Mouse (Mus musculus) forebrain, embryonic 11.5 days (tissue): Measurements from ENCODE around the gene Olfr785. TPM values are rescaled to one million over a fixed set of nuclear protein-coding genes. Genes with fewer than 3 reads are reported as not detected.
"Not testable (repeated sequence)": the region's sequence is repeated elsewhere in the genome, so short reads cannot be mapped to it uniquely, and the experiment has no call there.

ENCODE experiments used
- ATAC-seq: fragments of 200-750 bp; cut with Nextera tagmentation; replicated peaks from 2 replicates; pipeline ENCODE4 v1.8.0; 2017; ENCODE audit warnings: moderate TSS enrichment; ENCODE audit not compliant: low FRiP score
- DNase-seq: peaks from one replicate; pipeline ENCODE4 v3.0.0-alpha.2; 2017; ENCODE audit warnings: low spot score
- H3K27ac ChIP-seq: fragments of 300-500 bp; sonication (generic); 2 replicates; pipeline ENCODE4 v1.5.1; 2014; ENCODE audit warnings: low read depth, low read length
- H3K27me3 ChIP-seq: fragments of 300-500 bp; sonication (generic); 2 replicates; pipeline ENCODE4 v1.6.1; 2014; ENCODE audit warnings: mild to moderate bottlenecking, low read length, mixed read lengths; ENCODE audit not compliant: control insufficient read depth, insufficient read depth
- H3K36me3 ChIP-seq: fragments of 300-500 bp; sonication (generic); 2 replicates; pipeline ENCODE4 v1.6.1; 2014; ENCODE audit warnings: mild to moderate bottlenecking, low read length, moderate library complexity, mixed read lengths; ENCODE audit not compliant: control insufficient read depth, insufficient read depth
- H3K4me1 ChIP-seq: fragments of 300-500 bp; sonication (generic); replicated peaks from 2 replicates; pipeline ENCODE4 v1.6.1; 2014; ENCODE audit warnings: low read length, mixed read lengths; ENCODE audit not compliant: control insufficient read depth, insufficient read depth
- H3K4me2 ChIP-seq: fragments of 300-500 bp; sonication (generic); 2 replicates; pipeline ENCODE4 v1.6.1; 2014; ENCODE audit warnings: low read depth, mild to moderate bottlenecking, low read length, moderate library complexity, mixed read lengths; ENCODE audit not compliant: severe bottlenecking
- H3K4me3 ChIP-seq: fragments of 300-500 bp; sonication (generic); 2 replicates; pipeline ENCODE4 v1.5.1; 2014; ENCODE audit warnings: low read depth, low read length
- H3K9ac ChIP-seq: fragments of 300-500 bp; sonication (generic); 2 replicates; pipeline ENCODE4 v1.6.1; 2014; ENCODE audit warnings: low read length
- H3K9me3 ChIP-seq: fragments of 300-500 bp; sonication (generic); 2 replicates; pipeline ENCODE4 v1.6.1; 2016; ENCODE audit warnings: low read length, mixed read lengths; ENCODE audit not compliant: control insufficient read depth
- WGBS: fragments of 180-500 bp; shearing (Covaris S2); extraction: QIAGEN DNeasy Blood & Tissue Kit; methylation state at CpG from one replicate; pipeline ENCODE4 v1.1.7; 2014; 5-methylcytosine and 5-hydroxymethylcytosine counted together
- polyA plus RNA-seq: library from polyadenylated mRNA; unstranded; fragments of >200 nt; fragmentation: Nextera tagmentation; extraction: Ambion mirVana; gene quantifications from 2 replicates; pipeline ENCODE4 v1.2.1, GENCODE M21; 2014

Gene Olfr785
- not detected in 2 replicates for polyA plus RNA-seq

- Histone ChIP-seq H3K27me3 (no peaks in the 10 kb centered on the region), H3K27ac (no peak within 1 kb of the TSS), H3K4me1 (no peaks in the 10 kb centered on the region), H3K36me3 (no peaks in the 10 kb centered on the region), H3K9ac (no peak within 1 kb of the TSS), H3K4me3 (no peak within 1 kb of the TSS), H3K4me2 (no peak within 1 kb of the TSS), H3K9me3 (no peaks in the 10 kb centered on the region)
- DNase-seq (no peak), ATAC-seq (no peak)
- 79% methylated on average over 2 of the region's 2 CpGs for WGBS
Observed at GRCm38 (mm10) chr10:129405126-129405525, at the start of gene Olfr785. Gene Olfr785 (plus strand): TSS chr10:129405426.

GRCm38 (mm10) chr10:129356496-129356895 lies 48.7 kb upstream of the Olfr785 start:
- not testable (repeated sequence) for H3K4me2 ChIP-seq, DNase-seq, H3K27me3 ChIP-seq, H3K4me1 ChIP-seq, H3K9me3 ChIP-seq, H3K4me3 ChIP-seq, H3K36me3 ChIP-seq, H3K9ac ChIP-seq, ATAC-seq, H3K27ac ChIP-seq
- WGBS = 86% methylated on average over 4 of the region's 4 CpGs

- DNase-seq (no peak), ATAC-seq (no peak)
- Histone ChIP-seq H3K36me3 (no peaks in the 10 kb centered on the region), H3K9ac (no peak overlapping the region), H3K27me3 (no peaks in the 10 kb centered on the region), H3K4me2 (no peak overlapping the region), H3K4me3 (no peak overlapping the region), H3K9me3 (no peaks in the 10 kb centered on the region), H3K27ac (no peak overlapping the region), H3K4me1 (no peaks in the 10 kb centered on the region)
- 84% methylated on average over 5 of the region's 5 CpGs for WGBS
Observed at GRCm38 (mm10) chr10:129357307-129357706, 47.9 kb upstream of the Olfr785 start.

GRCm38 (mm10) chr10:129374051-129374450 lies 31.2 kb upstream of the Olfr785 start:
- not testable (repeated sequence) for H3K4me3 ChIP-seq, H3K27ac ChIP-seq, H3K36me3 ChIP-seq, H3K4me2 ChIP-seq, H3K4me1 ChIP-seq, H3K9ac ChIP-seq, DNase-seq, ATAC-seq, H3K27me3 ChIP-seq, H3K9me3 ChIP-seq
- WGBS = 86% methylated on average over 5 of the region's 5 CpGs

GRCm38 (mm10) chr10:129383783-129384182 lies 21.4 kb upstream of the Olfr785 start, which contains the start of gene Olfr784:
Gene Olfr784 (plus strand): TSS chr10:129384083.
- no peaks in the 10 kb centered on the region for H3K9me3 ChIP-seq
- no peak within 1 kb of the TSS for H3K4me3 ChIP-seq
- H3K27me3 ChIP-seq = no peaks in the 10 kb centered on the region
- H3K9ac ChIP-seq = no peak within 1 kb of the TSS
- H3K27ac ChIP-seq = no peak within 1 kb of the TSS
- H3K4me1 ChIP-seq = no peaks in the 10 kb centered on the region
- no peak for ATAC-seq
- DNase-seq = no peak
- no peaks in the 10 kb centered on the region for H3K36me3 ChIP-seq
- no peak within 1 kb of the TSS for H3K4me2 ChIP-seq

GRCm38 (mm10) chr10:129400892-129401291 lies 4.3 kb upstream of the Olfr785 start:
- Histone ChIP-seq H3K36me3 (no peaks in the 10 kb centered on the region), H3K4me2 (no peak overlapping the region), H3K27ac (no peak overlapping the region), H3K9me3 (no peaks in the 10 kb centered on the region), H3K27me3 (no peaks in the 10 kb centered on the region), H3K9ac (no peak overlapping the region), H3K4me1 (no peaks in the 10 kb centered on the region), H3K4me3 (no peak overlapping the region)
- ATAC-seq (no peak), DNase-seq (no peak)
- WGBS = 59% methylated on average over 5 of the region's 5 CpGs

GRCm38 (mm10) chr10:129427006-129427405 lies 21.8 kb downstream of the Olfr785 start, which contains the start of gene Olfr786:
Gene Olfr786 (plus strand): TSS chr10:129427306.
- Histone ChIP-seq H3K9ac (no peak within 1 kb of the TSS), H3K4me1 (no peaks in the 10 kb centered on the region), H3K4me3 (no peak within 1 kb of the TSS), H3K36me3 (no peaks in the 10 kb centered on the region), H3K27me3 (no peaks in the 10 kb centered on the region), H3K27ac (no peak within 1 kb of the TSS), H3K4me2 (no peak within 1 kb of the TSS), H3K9me3 (no peaks in the 10 kb centered on the region)
- ATAC-seq (no peak), DNase-seq (no peak)

Other genes with a start within 250 kb of the Olfr785 start
- not detected in 2 replicates for gene Olfr771, start 240.7 kb upstream of the Olfr785 start, polyA plus RNA-seq
- gene Olfr772, start 227.5 kb upstream of the Olfr785 start, polyA plus RNA-seq = not detected in 2 replicates
- gene Olfr773, start 218.0 kb upstream of the Olfr785 start, polyA plus RNA-seq = not detected in 2 replicates
- not detected in 2 replicates for gene Olfr774, start 169.2 kb upstream of the Olfr785 start, polyA plus RNA-seq
- not detected in 2 replicates for gene Olfr775, start 157.0 kb upstream of the Olfr785 start, polyA plus RNA-seq
- gene Olfr776, start 146.3 kb upstream of the Olfr785 start, polyA plus RNA-seq = not detected in 2 replicates
- not detected in 2 replicates for gene Olfr777, start 133.9 kb upstream of the Olfr785 start, polyA plus RNA-seq
- not detected in 2 replicates for gene Olfr780, start 87.3 kb upstream of the Olfr785 start, polyA plus RNA-seq
- gene Olfr781, start 76.6 kb upstream of the Olfr785 start, polyA plus RNA-seq = not detected in 2 replicates
- not detected in 2 replicates for gene Olfr782, start 56.6 kb upstream of the Olfr785 start, polyA plus RNA-seq
- 0.08 TPM in 1 of 2 replicates, not detected in the other for gene Olfr784, start 21.3 kb upstream of the Olfr785 start, polyA plus RNA-seq
- not detected in 2 replicates for gene Olfr786, start 21.9 kb downstream of the Olfr785 start, polyA plus RNA-seq
- not detected in 2 replicates for gene Olfr787, start 56.4 kb downstream of the Olfr785 start, polyA plus RNA-seq
- gene Olfr788, start 65.6 kb downstream of the Olfr785 start, polyA plus RNA-seq = not detected in 2 replicates
- not detected in 2 replicates for gene Olfr789, start 79.3 kb downstream of the Olfr785 start, polyA plus RNA-seq
- not detected in 2 replicates for gene Olfr790, start 93.1 kb downstream of the Olfr785 start, polyA plus RNA-seq
- gene Olfr791, start 116.4 kb downstream of the Olfr785 start, polyA plus RNA-seq = not detected in 2 replicates
- gene Olfr792, start 133.7 kb downstream of the Olfr785 start, polyA plus RNA-seq = not detected in 2 replicates
- gene Olfr794, start 162.2 kb downstream of the Olfr785 start, polyA plus RNA-seq = not detected in 2 replicates
- not detected in 2 replicates for gene Olfr796, start 207.1 kb downstream of the Olfr785 start, polyA plus RNA-seq
- not detected in 2 replicates for gene Olfr798, start 222.5 kb downstream of the Olfr785 start, polyA plus RNA-seq
- not detected in 2 replicates for gene Olfr799, start 232.1 kb downstream of the Olfr785 start, polyA plus RNA-seq